Mouse (Mus musculus) stomach, postnatal 0 days (tissue): ENCODE results near the gene Cdyl.

Experiments used
- CTCF ChIP-seq: IDR thresholded peaks from 2 replicates; pipeline ENCODE4 v1.5.1; 2016; ENCODE audit warnings: antibody characterized with exemption, low read depth, mild to moderate bottlenecking, moderate library complexity
- EP300 ChIP-seq: optimal IDR thresholded peaks from 2 replicates; pipeline ENCODE3; 2016; ENCODE audit warnings: antibody characterized with exemption

DNA sequence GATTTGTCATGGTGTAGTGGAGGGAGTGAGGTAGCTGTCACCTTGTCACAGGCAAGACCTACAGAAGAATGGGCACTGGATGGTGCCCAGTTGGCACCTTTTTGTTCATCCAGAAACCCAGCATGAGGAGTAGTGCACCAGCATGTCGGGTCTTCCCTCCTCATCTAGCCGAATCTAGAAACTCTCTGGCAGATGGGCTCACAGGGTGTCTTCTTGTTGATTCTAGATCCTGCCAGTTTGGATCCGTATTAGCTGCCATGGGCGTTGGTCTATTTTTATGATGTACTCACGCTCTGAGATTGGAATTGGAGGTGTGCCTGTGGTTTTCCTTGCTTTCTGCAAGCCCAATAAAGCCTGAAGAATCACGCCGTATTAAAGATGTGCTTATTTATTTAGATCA, 92.4 kb downstream of the Cdyl start:
- no peak for TF ChIP-seq EP300
- TF ChIP-seq CTCF, result no peak
